Mouse (Mus musculus) heart, postnatal 10 days (tissue): Measurements from ENCODE around the gene Ephb6. TPM values are rescaled to one million over a fixed set of nuclear protein-coding genes. Genes with fewer than 3 reads are reported as not detected.

Experiments used
- DNase-seq, 2 experiments: peaks; one replicate each; pipeline ENCODE4 v3.0.0; 2021
- intact Hi-C: fragments of 180-260 bp; cut with DNase I; formaldehyde crosslinking; loops from one replicate; pipeline ENCODE4 v1.15.1; 2025
- total RNA-seq, 2 experiments: library from RNA; stranded (reverse); gene quantifications; 2 replicates each; pipeline ENCODE4 v1.2.3; 2021

Ephb6 gene
- total RNA-seq, 2 experiments from 2014 or later: 2.4 to 3.0 TPM

DNA sequence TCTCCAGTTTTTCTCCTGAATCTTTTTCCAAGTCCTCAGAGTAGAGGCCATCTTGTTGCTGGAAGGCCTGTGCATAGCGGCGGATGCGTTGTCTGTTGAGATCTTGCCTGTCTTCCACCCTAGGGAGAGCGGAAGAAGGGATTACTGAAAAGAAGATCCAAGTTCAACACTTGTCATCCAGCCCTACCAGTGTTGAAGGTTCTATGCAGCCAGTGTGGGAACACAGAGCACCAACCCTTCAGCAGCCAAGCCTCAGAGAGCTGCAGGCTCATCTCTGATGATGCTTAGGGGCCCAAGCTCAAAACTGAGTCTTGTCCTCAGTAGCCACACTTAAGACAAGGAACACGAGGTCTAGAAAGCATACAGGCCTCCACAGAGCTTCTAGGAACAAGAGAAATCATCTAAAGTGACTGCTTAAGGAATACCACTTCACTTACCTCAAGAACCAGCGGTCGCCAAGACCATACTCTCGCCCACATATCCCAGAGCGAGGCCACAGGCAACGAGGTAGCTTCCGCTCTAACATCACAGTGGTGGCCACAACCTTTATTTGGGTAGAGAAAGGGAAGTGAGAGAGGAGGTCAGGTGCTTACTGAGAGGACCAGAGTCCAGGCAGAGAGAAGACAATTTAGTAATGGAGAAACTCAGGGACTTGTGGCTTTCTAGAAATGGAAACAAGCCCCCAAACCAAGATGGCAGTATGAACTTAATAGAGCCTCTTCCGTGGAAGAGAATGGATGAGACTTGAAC is 16.1 kb downstream of the Ephb6 start:
- intact Hi-C loops: no loop called here
- DNase-seq: no peak

DNA sequence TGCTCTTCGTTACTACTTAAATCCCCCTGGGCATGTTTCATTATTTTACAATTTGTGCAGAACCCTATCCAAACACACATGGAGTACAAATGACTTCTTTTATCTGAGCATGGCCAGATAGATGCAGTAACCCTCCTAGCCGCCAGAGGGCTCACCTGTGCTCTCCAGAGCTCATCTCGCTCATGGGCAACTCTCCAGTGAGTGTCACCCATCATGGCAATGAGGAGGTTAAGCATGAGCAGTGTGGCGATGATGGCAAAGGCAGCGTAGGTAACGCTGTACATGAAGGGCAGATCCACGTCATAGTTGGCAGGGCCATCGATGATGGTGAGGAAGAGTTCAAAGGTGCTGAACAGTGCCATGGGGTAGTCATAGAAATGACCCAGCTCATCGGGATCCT is 17.4 kb downstream of the Ephb6 start:
- DNase-seq: peak in 1 of 2 experiments; percentile 6
- intact Hi-C loops: no loop called here

DNA sequence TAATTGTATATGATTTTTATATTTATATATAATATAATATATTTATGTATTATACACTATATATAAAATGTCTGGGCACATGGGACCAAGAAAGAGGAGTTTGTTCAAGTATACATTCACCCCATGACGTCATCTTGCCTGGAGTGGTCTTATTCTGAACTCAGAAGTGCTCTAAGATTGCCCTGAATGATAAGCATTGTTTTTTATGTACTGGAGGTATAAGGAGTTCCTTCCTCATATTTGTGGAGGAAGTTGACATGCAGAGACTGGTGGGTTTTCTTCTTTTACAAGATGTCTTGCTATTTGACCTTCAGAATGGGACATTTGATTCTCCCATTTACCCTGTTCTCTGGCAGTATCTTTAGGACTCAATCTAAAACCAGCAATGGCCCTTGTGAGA is 22.9 kb downstream of the Ephb6 start:
- intact Hi-C loops: no loop called here
- no peak for DNase-seq

DNA sequence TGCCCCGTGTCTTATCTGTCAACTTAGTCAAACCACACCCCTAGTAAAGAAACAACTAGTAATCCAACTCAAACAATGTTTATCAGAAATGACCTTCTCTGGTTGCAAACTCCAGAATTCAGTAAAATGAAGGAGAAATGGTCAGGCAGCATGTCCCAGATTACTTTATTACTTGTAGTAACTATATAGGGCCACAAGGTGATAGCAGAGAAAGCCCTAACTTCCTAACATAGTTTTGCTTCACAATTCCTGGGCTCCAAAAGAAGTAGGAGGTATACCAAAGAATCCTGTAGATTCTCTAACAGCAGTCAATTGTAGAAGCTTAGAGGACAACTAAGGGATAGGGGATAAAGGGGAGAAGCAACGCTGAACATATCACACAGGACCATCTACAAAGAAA is 25.5 kb downstream of the Ephb6 start:
- no peak for DNase-seq
- intact Hi-C loops: no loop called here

DNA sequence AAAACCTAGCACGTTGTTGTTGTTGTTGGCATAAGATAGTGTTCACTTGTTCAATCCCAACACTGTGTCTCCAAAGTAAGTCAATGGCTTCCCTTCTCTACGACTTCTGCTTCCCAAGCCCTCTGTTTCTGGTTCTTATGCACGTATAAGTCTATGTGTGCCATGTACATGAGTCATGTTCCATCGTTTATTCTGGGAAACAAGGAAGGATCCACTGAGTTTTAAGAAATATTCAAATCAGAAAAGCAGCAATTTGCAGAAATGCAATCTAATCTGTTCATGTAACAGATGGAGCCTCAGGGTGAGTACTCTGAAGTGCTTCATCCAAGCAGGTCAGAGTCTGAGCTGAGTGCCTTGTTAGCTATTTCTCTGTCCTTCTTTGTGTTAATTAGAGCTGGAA is 26.3 kb downstream of the Ephb6 start:
- no peak for DNase-seq
- intact Hi-C loops: no loop called here

DNA sequence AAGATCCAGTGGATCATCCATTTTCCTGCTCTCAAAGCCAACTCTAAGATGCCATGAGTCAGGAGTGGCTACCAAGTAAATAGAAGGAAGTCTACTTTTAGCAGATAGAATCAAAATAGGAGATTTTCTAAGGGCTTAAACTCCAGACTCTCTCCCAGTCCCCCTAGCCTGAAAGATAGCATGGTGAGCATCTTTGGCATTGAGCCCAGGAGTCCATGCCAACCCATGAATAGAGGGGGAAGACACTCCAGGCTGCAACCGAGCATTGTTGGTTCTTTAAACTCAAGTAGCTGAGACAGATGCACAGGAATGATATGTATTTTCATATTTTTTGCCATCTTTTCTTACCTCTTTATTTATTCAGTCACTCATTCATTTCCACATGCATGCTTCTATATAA is 29.9 kb downstream of the Ephb6 start:
- intact Hi-C loops: no loop called here
- no peak for DNase-seq

DNA sequence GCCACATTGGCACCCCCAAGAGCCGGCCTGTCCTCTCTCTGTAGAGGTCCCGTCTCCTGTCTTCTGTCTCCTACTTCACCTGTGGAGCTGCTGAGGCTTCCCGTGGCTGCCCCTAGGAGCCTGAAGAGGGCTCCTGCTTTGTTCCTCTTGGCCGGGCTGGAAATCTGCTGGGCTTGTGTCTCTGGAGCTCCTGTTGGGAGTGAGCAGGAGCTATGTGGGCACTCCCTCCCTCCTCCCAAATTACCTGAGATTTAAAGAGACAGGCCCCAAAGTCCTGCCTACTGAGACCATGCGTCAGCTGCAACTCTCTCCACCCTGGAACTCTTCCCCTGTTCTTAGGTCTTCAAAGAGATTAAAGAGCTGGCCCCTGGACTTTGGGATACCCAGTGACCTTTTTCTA is 30.9 kb downstream of the Ephb6 start, which contains the start of gene Trpv6:
Gene Trpv6, minus strand, starts transcription at position 228 of the 400 bp plus-strand sequence.
- intact Hi-C loops: no loop called here
- no peak for DNase-seq

DNA sequence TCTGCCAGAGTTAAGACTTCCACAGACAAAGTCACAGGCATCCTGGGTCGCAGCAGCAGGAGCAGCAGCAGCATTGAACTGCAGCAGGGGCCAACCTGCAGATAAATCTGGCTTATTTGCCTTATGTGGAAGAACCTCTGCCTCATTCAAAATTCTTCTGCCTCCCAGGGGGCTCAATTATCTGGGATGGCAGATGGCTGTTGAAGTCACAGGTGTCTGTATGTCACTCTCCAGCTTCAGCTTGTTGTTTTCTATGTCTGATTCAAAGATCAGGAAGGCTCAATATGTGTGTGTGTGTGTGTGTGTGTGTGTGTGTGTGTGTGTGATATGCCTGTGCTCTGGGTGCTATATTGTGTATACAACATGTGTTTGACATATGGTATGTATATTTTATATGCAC is 32.1 kb downstream of the Ephb6 start:
- intact Hi-C loops: no loop called here
- DNase-seq: no peak

DNA sequence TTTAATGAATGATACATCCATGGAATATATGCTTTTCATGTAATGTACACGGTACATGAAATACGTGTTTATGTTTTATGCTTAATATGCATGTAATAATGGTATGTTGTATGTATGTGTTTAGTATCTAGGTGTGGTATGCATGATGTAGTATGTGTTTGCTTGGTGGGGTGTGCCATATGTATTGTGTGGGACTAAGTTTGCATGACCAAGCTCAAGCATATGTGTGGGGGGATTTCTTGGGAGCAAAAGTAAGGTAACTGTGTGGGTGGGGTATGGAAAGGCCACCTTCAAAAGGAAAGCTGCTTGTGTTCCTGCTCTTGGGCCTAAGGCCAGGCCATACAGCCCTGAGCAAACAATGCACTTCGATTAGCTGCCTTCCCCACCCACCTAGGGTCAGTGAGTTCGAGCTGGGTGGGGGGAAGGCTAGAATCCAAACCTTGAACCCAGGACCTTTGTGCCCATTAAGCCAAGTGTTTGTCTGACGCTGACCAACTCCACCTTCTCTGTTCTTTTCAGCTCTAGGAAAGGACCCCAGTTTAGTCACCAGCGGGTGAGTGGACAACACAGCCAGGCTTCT is 32.7 kb downstream of the Ephb6 start:
- no peak for DNase-seq
- intact Hi-C loops: no loop called here

DNA sequence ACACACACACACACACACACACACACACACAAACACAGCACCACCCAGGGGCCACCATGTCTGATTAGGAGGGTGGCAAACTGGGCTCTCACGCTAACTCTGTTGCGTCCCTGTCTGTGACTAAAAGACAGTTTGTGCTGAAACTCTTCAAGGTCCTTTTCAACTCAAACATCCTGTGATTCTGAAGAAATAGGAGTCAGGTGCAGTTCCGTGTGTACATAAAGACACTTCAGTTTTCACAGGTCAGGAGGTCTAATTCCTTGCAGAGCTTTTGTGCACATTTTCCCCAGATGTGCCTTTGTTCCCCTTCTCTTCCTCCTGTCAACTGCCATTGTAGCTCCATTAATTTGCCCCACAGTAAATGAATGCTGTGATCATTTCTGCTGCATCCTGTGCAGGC is 35.2 kb downstream of the Ephb6 start:
- intact Hi-C loops: no loop called here
- no peak for DNase-seq

DNA sequence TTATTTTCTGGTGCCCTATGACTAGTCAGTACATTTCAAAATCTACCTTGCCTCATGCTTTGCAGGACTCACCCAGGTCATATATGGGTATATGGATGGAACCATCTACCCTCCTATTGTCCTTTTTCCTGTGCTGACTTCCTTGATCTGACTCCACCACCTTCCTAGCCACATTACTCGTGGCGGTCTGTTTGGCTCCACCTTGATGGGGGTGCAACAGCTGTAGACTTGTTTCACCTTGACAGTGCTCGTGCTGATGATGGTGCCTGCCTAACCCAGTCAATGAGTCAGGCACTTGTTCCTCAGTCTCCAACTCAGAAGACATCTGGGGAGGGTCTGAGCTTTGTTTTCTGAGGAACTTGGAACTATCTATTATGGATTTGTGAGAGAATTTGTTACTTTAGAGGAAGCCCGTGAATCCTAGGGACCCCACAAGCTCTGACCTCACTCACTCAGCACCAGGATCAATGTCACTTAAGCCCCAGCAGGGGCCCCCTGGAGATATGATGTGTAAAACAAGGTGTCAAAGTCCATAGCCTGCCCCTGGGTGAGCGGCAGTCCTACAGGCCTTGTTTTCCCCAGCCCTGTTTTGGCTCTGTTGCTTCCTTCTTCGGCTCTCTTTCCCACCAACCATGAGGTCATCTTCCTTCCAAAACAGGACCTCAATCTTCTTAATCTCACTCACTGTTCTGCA is 36.0 kb downstream of the Ephb6 start:
- intact Hi-C loops: no loop called here
- no peak for DNase-seq

DNA sequence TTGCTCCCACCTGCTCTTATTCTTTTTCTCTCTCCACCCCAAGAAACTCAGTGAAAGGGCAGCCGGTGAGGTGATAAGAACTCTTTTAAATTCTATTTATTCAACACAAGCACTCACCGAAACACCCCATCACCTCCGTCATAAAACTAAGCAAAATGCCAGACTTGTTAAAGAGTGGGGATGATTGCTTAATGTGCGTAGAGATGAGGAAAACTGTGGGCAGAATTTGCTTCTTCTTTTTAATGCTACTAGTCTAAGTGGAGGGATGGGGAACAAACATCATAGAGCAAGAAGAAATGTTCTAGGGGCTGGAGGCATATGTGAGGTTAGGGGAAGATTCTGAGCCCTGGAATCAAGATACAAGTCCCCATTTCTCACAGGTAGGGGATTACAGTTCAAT is 37.5 kb downstream of the Ephb6 start:
- intact Hi-C loops: no loop called here
- DNase-seq: no peak

DNA sequence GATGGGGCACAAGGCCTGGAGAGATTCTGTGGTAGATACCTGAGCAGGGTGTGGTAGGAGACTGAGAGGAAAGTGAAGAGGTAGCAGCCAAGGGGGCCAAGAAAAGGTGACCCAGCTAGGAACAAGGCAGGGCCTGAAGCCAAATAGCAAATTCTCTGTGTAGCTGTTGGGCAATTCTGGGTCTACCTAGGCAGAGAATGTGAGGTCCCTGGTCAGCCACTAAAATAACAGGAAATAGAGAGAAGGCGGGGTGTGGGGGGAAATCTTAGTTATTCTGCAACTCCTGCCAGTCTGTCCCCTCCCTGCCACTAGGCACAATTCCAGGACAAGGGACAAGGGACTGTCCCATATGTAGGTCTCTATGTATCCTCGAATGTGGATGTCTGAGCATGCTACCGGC is 37.9 kb downstream of the Ephb6 start:
- intact Hi-C loops: no loop called here

DNA sequence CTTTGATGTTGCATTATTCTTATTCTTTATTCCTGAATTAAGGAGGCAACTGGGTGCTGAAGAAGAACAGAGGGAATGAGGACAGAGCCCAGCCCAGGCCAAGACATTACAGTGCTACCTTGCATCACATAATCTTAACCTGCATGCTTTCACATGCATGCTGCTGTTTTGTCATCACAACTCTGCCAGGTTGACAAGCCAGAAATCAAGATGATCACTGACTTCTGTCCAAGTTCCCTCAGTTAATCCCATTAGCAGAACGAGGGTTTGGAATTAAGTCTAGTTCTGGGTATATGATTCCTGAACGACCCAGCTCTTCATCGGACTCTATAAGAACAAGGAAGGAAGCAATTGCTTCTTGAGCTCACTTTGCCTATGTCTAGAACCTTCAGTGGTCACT is 40.9 kb downstream of the Ephb6 start:
- no peak for DNase-seq
- intact Hi-C loops: no loop called here

More for the DNA sequence above, 37.9 kb downstream of the Ephb6 start:
- no peak for DNase-seq

DNA sequence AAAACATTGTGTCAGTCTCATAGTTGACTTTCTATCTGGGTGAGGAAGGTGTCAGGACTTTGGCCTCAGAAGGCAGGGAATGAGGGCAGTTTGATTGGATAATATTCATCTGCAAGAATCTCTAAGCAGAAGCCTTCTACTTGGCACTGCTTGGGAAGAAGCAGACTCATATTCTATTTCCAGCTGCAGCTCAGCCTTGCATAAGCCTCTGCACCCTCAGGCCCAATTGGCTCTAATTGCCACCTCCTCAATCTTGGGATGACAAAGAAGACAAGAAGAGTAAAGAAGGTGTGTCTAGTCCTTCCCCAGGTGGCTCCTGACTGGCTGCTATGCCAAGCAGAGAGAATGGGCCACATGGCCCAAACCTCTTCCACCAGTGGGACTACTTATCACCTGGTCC is 41.4 kb downstream of the Ephb6 start:
- no peak for DNase-seq
- intact Hi-C loops: no loop called here

DNA sequence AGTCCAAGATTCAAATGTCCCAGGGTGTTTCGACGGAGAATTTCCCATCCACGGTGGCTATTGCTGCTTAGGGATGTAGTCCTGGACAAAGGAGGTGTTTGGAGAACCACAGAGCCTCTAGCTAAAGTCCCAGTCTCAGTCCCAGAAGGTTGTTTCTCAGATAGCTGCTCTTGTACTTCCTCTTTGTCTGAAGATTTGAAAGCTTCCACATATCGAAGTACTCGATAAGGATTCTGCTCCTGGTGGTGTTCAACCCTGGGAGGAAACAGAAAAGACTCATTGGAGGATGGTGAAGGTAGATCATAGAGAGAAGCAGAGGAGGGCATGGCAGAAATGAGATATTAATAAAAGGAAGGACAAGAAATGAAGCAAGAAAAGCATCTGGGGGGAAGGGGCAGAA is 47.9 kb downstream of the Ephb6 start:
- intact Hi-C loops: no loop called here
- no peak for DNase-seq

DNA sequence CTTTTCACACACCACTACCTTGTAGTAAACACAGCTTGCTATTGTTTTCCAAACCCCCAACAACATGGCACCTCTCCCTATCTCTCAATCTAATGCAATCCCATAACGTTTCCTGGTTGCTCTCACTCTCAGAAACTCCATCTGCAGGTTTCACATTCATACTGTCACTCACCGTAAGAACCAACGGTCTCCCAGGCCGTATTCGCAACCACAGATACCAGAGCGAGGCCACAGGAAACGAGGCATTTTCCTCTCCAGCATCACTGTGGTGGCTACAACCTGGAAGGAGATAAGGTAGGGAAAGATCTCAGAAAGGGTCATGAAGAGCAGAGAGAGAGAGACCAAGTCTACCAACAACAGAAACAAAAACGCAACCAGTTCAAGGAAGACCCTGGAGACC is 49.4 kb downstream of the Ephb6 start:
- DNase-seq: no peak
- intact Hi-C loops: no loop called here

DNA sequence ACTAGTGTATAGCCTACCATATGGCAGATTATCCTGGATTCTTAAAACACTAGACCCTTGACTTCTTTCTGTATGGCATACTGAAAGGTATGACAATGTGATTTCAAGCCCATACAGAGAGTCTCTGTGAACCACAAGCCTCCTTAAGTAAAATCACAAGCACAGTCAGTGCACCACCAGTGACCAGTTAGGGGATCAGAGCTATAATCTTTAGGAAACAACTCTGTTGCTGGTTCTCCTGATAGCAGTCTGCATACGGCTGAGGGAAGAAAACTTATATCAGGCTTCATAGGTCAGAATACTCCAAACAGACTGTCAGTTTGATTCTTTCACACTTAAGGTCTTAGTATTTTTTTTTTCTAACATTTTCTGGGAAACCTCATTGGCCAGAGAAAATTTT is 53.2 kb downstream of the Ephb6 start:
- DNase-seq: no peak
- intact Hi-C loops: no loop called here

DNA sequence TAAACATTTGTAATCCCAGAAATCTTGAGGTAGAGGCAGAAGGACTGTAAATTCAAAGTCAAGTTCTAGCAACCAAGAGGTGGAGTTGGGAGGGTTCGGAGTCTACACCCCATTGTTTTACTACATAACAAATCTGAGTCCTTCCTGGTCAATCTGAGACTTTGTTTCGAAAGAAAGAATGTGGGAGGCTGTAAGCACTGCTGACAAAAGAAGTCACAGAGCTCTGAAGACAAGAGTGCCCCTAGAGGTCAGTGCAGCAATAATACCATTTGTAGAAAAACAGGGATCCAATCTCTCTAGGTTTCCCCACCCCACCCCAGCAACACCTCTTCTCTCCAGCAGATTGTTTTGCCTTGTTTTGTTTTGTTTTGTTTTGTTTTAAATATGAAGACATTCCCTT is 57.0 kb downstream of the Ephb6 start:
- intact Hi-C loops: no loop called here
- DNase-seq: peak in 1 of 2 experiments; percentile 5
